Mouse (Mus musculus) erythroblast, adult 5-6 weeks (primary cell): ENCODE data around the gene Gm20388. TPM values are rescaled to one million over a fixed set of nuclear protein-coding genes. Genes with fewer than 3 reads are reported as not detected.

ENCODE experiments used
- ATAC-seq: replicated peaks from 2 replicates; pipeline ENCODE4 v1.8.0; 2016; ENCODE audit warnings: moderate number of reproducible peaks, mild to moderate bottlenecking, moderate TSS enrichment, inconsistent platforms; ENCODE audit not compliant: poor library complexity, low FRiP score, severe bottlenecking
- total RNA-seq, 2 experiments: library from RNA; stranded (forward) in 1 of 2; stranded (reverse) in 1 of 2; fragments of 150-400 nt in 1 of 2; fragments of 200-764, 138-1000 nt in 1 of 2; gene quantifications; 2 replicates each; pipeline versions ENCODE4 v1.2.3 to v1.2.4; 2015 to 2017; ENCODE audit warnings: low replicate concordance in 2 of 2

The Gm20388 gene
- total RNA-seq, 2 experiments from 2014 or later, result 2.9 to 7.8 TPM

DNA sequence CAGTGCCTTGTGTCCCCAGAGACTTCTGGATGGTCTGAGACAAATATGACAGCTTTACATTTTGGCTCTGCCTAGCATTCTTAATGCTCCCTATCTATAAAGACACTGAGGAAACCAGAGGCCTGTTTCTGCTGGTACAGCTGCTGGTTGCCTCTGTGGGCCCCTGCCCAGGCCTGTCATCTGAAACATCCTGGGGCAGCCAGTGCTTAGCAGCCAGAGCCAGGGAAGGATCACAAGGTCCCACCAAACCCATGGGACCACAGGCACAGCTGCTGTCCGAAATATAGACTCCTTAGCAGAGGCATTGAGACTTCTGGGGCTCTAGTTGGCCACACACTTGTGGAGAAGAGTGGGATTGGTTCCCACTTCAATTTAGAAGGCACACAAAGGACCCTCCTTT, 2874.1 kb downstream of the Gm20388 start:
- no peak for ATAC-seq

DNA sequence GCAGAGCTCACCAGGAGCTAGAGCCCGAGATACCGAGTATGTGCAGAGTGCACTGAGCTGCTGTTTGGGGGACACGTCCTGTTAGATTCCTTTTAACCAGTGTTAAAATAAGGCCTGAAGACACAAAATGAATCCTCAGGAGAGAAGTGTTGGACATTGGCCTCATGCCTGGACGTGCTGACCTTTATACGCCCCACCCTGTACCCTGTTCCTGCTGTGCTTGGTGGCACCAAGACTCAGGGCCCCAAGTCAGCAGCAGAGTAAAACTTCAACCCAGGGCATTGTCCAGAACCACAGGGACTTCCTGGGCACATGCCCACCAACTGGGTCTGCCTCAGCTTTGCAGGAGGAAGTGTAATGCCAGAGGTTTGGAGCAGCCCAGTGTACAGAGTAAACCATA, 2879.2 kb downstream of the Gm20388 start:
- no peak for ATAC-seq

DNA sequence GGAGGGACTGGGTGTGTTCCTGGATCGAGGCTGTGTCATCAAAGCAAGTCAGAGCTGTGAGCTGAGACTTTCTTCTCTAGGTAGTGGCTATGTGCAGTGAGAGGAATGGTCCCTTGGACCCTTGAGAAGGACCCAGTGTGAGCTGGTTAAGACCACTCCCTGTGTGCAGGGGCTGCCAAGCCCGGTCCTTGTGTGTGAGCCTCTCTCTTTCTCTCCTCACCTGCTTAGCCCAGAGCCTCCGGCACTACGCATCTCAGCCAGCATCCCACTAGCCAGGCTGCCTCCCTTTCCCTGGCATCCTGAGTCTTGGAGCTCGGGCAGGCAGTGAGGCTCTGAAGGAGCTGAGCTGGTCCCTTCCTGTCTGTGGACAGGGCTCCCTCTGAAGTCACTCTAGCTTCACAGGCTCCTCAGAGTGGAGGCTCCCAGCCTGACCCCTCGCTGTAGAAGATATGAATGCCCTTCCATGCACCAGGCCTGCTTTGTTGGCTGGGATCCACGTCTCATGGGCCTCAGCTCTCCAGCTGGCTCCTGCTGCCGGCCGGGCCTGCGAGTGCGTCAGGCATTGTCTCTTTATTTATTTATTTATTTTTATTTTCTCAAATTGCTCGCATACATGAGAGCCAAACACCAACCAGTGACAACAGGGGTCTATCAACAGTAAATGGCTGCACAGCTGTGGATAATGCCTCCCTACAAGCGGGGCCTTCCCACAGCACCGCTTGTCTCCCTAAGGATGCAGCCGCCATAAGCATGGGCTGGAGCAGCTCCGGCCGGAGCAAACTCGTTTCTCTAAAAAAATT, 2882.9 kb downstream of the Gm20388 start:
- ATAC-seq, result no peak

DNA sequence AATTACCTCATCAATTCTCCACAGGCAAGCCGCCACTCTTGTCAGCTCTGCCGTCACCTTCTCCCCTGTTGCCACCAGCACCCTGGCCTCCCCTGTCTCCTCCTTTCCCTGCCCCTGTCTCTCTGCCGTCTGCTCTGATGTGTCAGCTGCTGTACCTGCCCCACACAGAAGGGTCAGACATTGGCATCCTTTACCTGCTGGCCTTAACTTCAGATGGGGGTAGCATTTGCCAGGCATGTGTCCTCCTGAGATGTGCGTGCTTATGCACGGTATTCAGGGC, 2883.5 kb downstream of the Gm20388 start:
- no peak for ATAC-seq

DNA sequence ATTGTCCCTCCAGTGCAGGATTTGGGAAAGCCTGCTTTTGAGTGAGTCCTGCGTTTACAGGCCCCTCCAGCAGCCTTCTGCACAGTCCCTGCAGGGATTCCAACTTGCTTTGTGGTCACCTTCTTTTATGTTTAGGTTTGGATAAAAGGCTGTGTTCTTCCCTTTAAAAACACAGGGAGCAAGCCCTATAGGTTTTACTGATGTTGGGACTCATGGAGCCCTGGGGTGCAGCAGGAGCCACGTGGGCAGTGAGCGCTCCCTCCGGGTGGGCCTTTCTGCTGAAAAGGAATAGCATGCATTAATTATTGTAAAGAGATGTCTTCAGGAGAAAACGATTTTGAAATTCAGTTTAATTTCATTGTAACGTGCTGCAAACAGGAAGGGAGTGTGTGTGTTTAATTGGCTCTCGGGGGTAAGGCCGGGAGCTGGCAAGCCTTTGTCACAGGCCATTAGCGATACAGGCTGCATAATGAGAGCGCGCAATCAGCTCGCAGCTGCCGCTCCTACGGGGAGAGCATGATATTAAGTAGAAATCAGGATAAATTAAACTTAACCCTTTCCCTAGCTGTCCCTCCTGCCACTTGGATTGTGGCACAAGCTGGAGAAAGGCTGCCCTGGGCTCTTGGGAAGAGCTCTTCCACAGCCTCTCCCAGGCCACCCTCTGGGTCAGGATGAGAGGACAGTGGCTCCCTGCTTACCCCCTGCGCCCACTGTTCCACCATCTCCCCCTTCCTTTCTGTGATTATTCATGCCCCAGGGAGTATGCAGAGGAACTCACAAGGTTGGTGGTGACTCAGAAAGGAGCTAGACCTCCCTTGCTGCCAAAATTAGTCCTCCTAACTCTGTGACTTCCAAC, 2893.5 kb downstream of the Gm20388 start:
- ATAC-seq, result no peak

DNA sequence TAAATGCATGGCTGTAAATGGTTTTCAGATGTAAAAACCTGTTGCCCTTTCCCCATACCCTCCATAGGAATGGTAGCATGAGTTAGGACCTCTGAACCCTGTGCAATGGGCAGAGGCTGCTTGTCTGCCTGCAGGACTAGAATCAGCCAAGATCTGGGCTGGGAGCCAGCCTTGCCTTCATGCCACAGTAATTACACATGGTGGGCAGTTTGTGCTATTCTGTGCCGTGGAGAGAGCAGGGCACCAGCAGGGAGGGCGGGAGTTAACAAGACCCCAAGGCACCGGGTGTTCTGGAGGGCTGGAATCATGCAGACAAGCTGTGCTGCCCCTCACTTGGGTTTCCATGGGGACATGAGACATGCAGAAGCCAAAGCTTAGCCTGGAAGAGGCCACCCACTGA, 2894.7 kb downstream of the Gm20388 start:
- no peak for ATAC-seq

DNA sequence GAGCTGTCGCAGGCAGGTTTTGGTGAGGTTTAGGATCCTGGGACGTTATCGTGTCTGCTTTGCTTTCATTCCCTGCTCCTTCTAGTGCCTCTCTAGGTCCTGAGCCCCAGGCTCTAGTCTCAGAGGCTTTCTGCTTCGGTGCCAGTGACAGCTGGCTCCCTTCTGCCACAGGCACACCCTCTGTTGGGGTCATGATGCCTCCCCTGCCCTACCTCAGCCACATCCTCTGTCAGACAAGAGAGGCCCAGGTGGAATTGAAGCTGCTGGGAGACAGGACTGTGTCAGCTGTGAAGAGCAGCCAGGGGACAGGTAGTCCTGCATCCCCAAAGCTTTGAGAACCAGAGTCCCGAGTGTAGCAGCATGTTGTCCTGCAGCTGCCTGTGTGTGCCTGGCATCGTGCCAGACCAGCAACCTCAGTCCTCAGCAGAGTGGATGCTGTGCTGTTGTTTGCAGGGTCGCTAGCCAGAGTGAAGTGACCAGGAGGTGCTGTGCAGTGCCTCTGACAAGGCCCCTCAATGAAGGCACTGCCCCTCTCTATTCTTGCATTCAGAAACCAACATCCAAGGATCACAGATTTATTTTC, 2896.4 kb downstream of the Gm20388 start:
- ATAC-seq, result no peak

DNA sequence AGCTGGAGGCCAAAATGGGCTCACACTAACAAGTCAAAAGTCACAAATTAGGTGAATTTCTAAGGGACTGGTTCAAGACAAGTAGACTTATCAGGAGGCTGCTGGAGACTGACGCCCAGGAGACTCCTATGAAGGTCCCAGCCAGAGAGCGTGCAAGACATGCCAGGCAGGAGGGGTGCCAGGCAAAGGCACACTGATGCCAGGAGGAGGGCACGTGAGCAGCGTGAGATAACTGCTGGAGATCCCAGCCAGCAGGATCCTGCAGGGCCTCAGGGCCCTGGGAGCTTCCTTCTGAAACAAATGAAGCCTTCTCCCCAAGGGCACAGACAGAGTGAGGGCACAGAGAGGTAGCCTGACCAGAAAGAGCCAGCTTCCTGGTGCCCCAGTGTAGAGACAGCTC, 2897.3 kb downstream of the Gm20388 start:
- 0 out of 2 replicates have a peak, but pooled peaks have one; percentile 15 for ATAC-seq

DNA sequence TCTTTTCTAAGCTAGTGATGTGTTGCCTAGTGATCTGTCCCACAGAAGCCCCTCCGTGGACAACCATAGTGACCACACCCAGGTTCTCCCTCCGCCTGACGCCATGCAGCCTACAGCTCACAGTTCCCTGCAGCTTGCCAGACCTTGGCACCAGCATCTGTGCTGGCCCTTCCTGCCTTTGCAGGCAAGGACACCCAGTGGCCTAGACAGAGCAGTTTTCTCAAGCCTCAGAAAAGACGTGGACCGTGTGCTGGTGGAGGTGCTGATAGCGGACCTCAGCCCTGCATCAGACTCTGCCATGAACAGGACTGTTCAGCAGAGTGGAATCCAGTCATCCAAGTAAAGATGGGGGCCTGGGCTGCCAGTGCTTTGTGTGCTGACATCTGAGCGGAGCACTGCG, 2899.7 kb downstream of the Gm20388 start:
- ATAC-seq, result no peak

DNA sequence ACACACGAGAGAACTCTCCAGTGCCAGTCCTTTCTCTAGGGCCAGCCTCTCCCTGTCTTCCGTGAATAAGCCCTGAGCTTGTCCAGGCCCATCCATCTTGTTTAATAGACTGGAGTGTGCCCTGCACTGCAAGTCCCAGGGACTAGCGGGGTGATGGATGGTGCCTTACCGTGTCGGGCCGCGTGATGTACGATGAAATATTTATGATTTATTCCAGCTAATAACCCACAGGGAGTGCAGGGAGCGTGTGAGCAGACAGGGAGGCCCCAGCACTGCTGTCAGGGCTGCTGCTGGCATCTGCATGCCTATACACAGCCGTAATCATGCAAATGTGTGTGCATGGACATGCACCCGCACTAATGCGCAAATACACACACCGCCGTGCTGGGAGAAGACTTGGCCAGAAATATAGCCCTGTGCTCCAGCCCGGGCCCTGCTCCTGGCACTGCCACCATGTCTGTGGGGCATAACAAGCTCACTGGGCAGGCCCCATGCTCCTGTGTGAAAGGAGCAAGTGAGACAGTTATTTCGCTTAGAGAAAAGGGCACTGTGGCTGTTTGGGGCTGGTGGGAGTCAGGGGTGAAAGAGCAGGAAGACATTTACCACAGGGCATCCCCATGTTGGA, 2901.3 kb downstream of the Gm20388 start:
- no peak for ATAC-seq

DNA sequence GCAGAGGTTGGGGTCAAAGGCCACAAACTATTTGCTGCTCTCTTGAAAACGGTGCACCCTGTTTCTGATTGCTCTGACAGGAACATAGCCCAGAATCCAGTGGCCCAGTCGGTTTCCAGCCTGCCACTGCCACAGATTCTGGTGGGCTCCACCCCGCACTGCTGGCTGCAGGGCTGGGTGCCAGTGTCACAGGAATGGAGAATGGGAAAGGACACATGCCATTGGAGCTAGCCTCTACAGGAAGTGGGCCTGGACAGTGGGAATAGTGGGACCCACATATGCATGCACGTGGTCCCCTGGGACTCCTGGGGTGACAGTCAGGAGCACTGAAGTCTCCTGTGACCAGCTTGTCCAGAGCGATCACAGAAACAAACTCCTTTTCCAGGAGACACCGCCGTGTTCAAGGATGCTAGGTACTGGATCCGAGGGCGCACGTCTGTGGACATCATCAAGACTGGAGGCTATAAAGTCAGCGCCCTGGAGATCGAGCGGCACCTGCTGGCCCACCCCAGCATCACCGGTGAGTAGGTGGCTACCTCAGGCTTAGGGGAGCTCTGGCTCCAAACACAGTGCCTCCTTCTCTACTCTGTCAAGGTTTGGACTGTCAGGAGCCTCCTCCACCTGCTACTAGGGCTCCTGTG, 2902.1 kb downstream of the Gm20388 start:
- ATAC-seq, result peak; percentile 38; the same call in 1 of the 2 replicates

DNA sequence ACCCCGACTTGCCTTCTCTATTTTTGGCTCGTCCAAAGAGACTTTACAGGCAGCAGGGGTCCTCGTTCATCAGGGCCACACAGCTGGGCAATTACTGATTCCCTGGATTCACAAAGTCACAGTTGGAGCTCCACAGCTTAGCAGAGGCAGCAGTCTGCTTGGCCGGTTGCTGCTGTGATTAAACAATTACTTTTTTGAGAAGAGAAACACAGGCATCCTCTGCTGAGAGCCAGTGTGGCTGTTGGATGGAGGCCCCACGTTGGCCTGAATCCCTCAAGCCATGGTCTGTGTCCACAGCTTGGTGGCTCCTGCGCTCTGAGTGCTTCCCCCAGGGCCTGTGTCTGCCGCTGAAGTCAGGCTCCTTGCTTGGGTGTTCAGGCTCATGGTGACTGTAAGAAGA, 2904.0 kb downstream of the Gm20388 start:
- ATAC-seq, result no peak

DNA sequence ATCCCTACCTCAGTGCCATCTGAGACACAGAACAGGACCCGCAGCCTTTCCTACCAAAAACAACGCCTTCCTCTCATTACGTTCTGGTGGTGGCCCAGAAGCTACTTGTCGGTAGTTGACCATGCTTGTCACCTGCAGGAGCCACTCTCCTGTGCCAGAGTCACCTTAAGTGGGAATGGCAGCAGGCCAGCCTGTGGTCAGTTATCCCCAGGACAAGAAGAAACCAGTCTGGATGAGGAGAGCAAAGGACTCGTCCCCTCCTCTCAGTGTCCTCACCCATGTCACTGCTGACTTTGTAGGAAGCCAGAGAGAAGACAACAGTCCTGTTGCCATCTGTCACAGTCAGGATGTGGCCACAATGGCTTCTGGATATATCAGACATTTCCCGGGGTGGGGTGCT, 2906.3 kb downstream of the Gm20388 start:
- ATAC-seq, result no peak

DNA sequence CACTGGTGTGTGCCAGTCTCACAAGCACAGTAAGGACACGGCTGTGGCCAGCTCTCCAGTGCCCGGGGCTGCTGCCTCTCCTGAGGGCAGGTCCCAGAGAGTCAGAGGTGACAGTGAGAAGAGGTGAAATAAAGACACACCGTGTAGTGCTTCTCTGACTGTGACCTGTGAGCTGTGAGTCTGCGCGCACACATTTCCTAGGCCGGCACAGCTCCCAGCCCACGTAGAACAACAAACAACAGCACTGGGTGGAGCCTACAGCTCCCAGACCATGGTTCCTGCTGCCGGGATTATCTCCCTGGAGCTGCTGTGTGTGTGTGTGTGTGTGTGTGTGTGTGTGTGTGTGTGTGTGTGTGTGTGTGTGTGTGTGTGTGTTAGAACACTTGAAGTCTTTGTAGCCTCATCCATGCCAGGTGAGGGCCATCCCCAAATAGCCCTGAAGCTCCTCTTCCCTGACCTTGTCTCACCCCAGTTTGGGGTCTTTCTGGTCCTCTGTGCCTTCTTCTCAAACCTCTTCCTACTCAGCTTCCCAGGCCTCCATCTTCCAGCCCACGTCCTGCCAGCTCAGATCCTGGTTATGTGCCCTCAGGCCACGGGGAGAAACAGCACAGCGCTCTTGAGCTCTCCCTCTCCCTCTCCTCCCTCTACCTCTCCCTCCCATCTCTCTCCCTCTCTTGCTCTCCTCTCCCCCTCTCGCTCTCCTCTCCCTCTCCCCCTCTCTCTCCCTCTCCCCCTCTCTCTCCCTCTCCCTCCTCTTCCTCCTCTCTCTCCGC, 2907.3 kb downstream of the Gm20388 start:
- no peak for ATAC-seq

DNA sequence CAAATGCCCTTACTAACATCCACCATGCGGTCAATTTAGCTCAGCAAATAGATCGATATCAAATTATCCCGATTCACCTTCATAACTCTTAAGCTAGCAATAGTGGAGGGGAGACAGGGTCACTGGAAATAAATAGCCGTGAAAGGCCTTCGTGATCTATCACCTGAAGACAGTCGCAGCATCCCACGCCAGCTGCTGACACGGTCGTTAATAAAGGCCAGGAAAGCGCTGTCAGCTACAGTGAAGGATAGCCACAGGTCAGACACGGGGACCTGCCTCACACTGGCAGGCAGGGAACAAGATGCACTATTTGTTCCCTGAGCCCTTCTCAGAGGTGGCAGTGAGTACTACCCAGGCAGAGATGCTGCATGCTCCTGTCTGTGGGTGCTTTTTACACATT, 2909.1 kb downstream of the Gm20388 start:
- ATAC-seq, result no peak

DNA sequence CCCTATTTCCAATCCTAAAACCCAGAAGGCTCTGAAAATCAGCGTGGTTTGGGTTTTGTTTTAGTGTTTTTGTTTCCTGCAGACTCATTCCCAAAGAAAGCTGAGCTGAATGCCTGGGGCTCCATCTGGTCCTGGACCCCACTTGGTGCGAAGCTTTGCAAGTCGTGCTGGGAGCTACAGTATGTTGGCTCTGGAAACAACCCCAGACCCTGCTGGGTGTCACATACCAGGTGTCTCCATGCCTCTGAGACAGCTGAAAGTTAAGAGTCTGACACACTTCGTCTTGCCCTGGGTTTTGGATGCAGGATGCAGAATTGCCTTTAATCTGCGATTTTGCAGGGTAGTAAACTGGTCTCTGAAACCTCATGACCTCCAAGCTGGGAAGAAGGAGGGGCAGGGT, 2913.9 kb downstream of the Gm20388 start:
- no peak for ATAC-seq

DNA sequence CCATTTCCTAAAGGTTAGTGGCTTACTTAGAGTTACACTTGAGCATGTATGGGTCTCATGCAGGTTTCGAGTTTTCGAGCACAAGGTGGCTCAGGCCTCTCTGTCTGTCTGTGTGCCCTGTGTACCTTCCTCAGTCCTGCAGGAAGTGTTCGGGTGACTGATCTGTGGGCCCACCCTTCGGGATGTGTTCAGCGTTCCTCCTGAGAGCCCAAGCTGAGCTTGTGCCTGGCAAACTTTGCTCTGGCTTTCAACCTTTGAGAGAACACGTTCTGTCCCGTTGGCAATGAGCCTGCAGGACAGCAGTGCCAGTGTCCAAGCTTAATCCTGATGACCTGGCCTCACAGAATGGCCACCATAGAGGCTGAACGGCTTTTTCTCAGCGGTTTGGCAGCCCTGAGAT, 2914.3 kb downstream of the Gm20388 start:
- ATAC-seq, result no peak

DNA sequence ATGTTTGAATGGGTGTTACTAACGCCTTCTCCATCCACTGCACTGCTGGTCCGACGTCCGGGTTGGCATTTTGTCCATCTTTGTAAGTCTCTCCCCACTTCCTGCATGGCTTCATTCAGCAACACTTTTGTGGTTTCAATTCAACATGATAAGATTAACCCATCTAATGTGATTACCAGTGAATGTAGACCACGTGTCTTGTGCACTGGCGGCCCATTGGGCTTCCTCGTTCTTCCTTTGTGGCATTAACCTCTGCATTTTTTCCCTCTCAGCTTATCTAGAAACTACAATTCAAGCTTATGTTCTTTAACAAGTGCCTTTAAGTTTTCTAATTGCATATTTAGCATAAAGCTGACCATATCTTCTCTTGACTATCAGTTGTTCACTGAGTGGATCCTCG, 2914.8 kb downstream of the Gm20388 start:
- ATAC-seq, result no peak

DNA sequence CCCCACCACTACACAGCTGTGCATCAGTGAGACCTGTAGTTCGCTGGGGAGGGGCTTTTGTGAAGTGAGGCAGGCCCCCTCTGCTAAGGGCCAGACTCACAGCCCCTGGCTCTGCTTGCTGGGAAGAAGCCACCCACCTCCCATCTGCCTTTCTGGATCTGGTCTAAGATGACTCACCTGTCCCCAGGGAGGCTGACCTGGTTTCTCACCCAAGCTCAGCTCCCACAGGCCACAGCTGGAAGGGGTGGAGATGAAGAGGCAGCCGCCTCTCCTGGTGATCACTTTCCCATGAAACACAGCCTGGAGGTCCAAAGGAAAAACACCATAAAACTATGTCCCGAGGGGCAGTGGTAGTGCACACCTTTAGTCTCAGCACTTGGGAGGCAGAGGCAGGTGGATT, 2918.8 kb downstream of the Gm20388 start:
- ATAC-seq, result no peak
